Mouse (Mus musculus) hematopoietic stem cell, adult 5-6 weeks (primary cell): Measurements from ENCODE around the gene Mgll. TPM values are rescaled to one million over a fixed set of nuclear protein-coding genes. Genes with fewer than 3 reads are reported as not detected.

Experiments
- ATAC-seq, 2 experiments: fragments of 125-278 bp in 1 of 2; replicated peaks in 1 of 2; 2 replicates each; pipeline ENCODE4 v1.8.0; 2016 to 2017; ENCODE audit warnings: inconsistent platforms in 2 of 2, mild to moderate bottlenecking in 2 of 2, moderate number of reproducible peaks in 2 of 2, low read depth in 1 of 2, moderate TSS enrichment in 1 of 2; ENCODE audit not compliant: low FRiP score in 2 of 2, poor library complexity in 2 of 2, severe bottlenecking in 2 of 2, insufficient read depth in 1 of 2, low TSS enrichment in 1 of 2
- total RNA-seq: library from RNA; stranded (forward); fragments of 172-1452, 232-1000 nt; gene quantifications from 2 replicates; pipeline ENCODE4 v1.2.3, GENCODE M21; 2017

Mgll gene
- total RNA-seq, 1 experiment from 2014 or later, result 0.55 TPM

GRCm38 (mm10) chr6:88841781-88842689 is 117.8 kb downstream of the Mgll start, which contains the start of gene Abtb1:
Gene Abtb1, minus strand, starts transcription at chr6:88841984.
- ATAC-seq, result peak; percentile 80 to 85

- ATAC-seq, result no peak
These were observed 118.5 kb downstream of the Mgll start for GRCm38 (mm10) chr6:88842731-88843151.

DNA sequence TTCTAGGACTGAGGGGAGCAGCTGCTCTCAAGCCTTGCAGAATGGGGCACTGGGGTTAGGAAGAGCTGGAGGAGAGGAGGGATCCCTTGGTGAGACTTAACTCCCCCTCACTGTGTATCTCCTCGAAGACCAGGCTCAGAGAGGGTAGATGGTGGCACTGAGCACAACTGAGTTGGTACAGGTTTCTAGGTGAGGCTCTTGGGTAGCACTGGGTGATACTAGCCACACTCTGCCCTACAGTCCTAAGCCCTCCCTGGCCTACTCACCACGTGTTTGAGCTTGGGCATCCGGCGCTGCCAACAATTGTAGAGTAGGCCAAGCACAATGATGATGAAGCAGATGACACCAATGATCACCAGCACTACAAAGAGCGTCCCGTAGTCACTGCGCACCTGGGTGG is 119.0 kb downstream of the Mgll start:
- ATAC-seq, result no peak

- no peak for ATAC-seq
These were observed 119.8 kb downstream of the Mgll start for GRCm38 (mm10) chr6:88843781-88844725.

GRCm38 (mm10) chr6:88844901-88845565 is 120.8 kb downstream of the Mgll start:
- no peak for ATAC-seq

GRCm38 (mm10) chr6:88847571-88847970 is 123.4 kb downstream of the Mgll start:
- ATAC-seq, result no peak

GRCm38 (mm10) chr6:88849270-88849669 is 125.1 kb downstream of the Mgll start:
- ATAC-seq, result peak; percentile 29 to 53; a peak in 2 of 4 replicates

- no peak for ATAC-seq
These were observed 125.8 kb downstream of the Mgll start for GRCm38 (mm10) chr6:88850034-88850433.

DNA sequence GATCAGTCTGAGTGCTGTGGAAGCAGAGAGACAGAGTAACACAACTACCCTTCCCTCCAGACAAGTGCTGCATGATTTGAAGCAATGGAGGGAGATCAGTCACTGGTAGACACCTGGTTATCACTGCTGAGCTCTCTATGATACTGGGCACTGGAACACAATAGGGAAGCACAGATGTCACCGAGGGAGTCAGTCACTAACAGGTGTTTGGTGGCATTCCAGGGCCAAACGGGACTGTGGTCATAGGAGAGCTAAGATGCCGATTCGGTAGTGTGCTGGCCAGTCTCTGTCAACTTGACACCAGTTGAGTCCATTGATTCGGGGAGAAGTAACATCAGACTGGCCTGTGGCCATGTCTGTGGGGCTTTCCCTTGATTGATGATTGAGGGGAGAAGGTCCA is 130.3 kb downstream of the Mgll start:
- ATAC-seq, result no peak

- peak; percentile 40 to 42; a peak in 2 of 4 replicates for ATAC-seq
These were observed 131.4 kb downstream of the Mgll start for GRCm38 (mm10) chr6:88855636-88856035.

DNA sequence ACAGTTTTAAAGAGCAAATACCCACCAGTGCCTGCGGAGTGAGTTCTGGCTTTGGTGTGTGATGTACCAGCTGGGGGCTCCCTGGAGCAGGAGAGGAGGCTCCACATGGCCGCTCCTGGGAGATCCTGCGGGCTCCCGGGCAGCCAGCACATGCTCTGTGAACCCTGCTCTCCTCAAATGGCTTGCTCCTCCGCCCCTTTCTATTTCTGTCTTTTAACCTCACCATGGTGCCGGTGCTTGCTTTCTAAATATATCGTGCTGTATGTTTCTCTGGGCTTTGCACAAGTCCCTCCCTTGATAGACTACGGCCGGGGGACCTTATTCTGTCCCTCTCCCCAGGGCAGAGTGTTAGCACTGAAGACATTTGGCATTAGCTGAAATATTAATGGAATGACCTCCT is 133.0 kb downstream of the Mgll start:
- no peak for ATAC-seq

DNA sequence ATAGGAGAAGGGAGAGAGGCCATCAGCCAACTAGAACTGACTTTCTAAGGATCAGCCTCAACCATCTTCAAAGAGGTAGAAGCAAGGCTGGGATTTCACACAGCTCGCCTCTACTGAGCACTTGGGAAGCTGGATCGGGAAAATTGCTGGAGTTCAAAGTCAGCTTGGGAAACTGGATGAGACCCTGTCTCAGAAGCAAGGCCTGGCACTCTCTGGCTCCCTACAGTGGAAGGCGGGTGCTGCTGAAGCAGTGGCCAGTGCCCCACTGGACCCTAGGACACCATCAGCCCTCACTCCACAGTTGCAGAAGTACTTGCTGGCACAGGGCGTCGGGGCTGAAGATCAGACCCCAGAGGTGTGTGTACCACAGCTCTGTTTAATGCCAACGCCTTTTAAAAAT is 133.6 kb downstream of the Mgll start:
- ATAC-seq, result no peak

DNA sequence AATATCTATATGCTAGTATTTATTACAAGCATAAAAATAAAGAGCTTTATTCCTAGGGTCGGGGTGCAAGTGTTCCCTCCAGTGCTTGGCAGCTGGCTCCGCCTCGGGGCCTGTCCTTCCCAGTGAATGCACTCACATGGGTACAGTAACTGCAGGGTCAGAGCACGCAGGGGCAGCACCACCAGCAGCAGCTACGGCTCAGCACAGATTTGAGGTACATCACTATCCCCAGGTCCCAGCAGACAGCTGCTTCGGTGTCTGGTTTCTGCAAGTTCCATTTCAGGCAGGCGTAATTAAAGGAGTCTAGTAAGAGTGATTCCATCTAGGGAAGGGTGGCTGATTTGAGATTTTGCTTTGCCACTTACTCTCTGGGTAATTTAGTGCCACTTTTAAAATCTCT is 134.1 kb downstream of the Mgll start:
- ATAC-seq, result no peak

DNA sequence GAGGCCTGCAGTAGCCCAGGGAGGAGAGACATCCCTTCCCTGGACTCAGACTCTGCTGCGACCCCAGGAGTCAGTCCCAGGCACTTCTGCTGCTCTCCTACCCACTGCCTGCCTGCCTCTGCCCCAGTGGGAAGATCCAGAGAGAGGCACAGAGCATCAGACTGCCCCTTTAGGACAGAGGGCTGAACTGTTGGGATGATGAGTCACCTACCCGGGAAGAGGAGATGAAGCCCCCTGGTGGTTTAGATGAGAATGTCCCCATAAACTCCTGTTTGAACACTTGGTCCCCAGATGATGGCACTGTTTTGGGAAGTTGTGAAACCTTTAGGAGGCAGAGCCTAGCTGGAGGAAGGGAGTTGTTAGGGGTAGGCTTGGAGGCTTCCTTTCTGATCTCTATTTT is 136.7 kb downstream of the Mgll start:
- ATAC-seq, result peak; percentile 83 to 85

DNA sequence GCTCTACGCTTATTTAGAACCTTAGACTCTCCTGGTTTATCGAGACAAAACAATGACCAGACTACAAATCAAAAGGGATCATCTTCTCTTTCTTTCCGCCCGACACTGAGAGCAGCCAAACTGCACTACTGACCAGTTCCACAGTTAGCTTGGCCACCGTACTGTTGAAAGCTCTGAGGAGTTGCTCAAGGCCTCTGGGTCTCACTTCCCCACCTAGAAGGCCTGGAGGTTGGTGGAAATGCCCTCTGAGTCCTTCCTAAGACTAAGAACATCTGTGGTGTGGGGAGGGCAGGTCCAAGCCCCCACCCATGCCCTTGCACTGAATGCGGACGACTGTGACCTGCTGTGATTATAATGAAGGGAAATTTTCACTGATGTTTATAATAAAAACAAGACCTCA is 141.5 kb downstream of the Mgll start:
- ATAC-seq, result no peak

DNA sequence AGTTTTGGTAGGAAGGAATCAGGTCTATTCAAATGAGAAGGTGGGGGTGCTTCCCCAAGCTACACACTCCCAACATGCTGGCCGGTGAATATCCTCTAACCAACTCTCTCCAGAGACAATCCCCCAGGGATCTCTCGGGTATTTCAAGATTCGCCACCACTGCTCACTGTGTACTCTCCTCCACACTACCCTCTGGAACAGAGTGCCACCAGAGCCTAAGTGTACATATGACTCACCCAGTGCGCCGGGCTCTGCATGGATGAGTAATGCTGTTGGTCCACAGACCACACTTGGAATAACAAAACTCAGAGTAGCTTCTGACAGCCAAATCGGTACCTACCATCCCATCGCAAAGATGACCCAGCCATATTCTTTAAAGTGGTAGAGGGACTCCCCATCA is 145.2 kb downstream of the Mgll start:
- no peak for ATAC-seq

DNA sequence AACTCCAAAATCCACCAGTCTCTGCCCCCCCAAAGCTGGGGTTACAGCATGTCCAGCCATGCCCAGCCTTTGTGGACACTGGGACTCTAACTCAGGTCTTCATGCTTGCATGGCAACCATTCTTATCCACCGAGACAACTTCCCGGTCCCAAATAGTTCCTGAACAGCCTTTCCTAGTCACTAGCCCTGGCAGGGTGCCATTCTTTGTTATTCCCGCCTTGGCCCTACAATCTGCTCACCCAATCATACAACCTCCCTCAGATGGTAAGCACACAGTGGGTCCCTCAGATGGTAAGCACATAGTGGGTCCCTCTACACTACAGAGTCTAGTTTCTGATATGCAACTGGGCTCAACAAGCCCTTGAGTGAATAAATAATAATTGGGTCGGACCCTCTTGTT is 146.4 kb downstream of the Mgll start:
- no peak for ATAC-seq
